Mouse (Mus musculus): ENCODE data around the gene Hspb7. TPM values are rescaled to one million over a fixed set of nuclear protein-coding genes. Genes with fewer than 3 reads are reported as not detected.

The Hspb7 gene
- total and polyA plus RNA-seq, 3 experiments: not detected

- Histone ChIP-seq H3K27me3 (ENCODE audit: control insufficient read depth in 1 of 2, insufficient read depth in 2 of 2, low read length in 2 of 2) (peaks cover 0 to 3% of the 10 kb centered on the region in 2 experiments; a peak in 2 of 4 replicates), H3K4me3 (ENCODE audit: control insufficient read depth in 1 of 2, insufficient read depth in 1 of 2, low read depth in 2 of 2, low read length in 2 of 2) (no peak overlapping the region)
- no peak for TF ChIP-seq KAT2A (conservative IDR thresholded peaks at IDR 0.05; ENCODE audit: low read depth, low read length)
- no peak for TF ChIP-seq CHD2 (IDR thresholded peaks at IDR 0.05; ENCODE audit: low read length)
- no peak for TF ChIP-seq MAFK (IDR thresholded peaks at IDR 0.05; ENCODE audit: borderline replicate concordance, low read depth, low read length)
- TF ChIP-seq GABPA (IDR thresholded peaks at IDR 0.05; ENCODE audit: low read depth, low read length): no peak
- no peak for TF ChIP-seq RCOR1 (IDR thresholded peaks at IDR 0.05; ENCODE audit: low read depth, low read length)
- TF ChIP-seq SIN3A (IDR thresholded peaks at IDR 0.05; ENCODE audit: low read length): no peak
Observed at GRCm38 (mm10) chr4:141400171-141400570, 20.4 kb upstream of the Hspb7 start.

GRCm38 (mm10) chr4:141404518-141405313 is 15.9 kb upstream of the Hspb7 start:
- TF ChIP-seq UBTF (IDR thresholded peaks at IDR 0.05; ENCODE audit: borderline replicate concordance, insufficient read depth, low read depth, low read length) (no peak), CTCF (IDR thresholded peaks at IDR 0.05 in 2 of 3, conservative IDR thresholded peaks at IDR 0.05 in 1 of 3; ENCODE audit: control insufficient read depth in 1 of 3, insufficient read depth in 1 of 3, low read depth in 2 of 3, low read length in 3 of 3, poor library complexity in 1 of 3, severe bottlenecking in 1 of 3) (peak; percentile 80 to 86 (median 83)), SMC3 (IDR thresholded peaks at IDR 0.05; ENCODE audit: low read depth, low read length) (peak; percentile 85), RAD21 (IDR thresholded peaks at IDR 0.05; ENCODE audit: low read depth, low read length) (peak; percentile 84), BHLHE40 (IDR thresholded peaks at IDR 0.05; ENCODE audit: borderline replicate concordance, low read depth, low read length) (no peak), ELF1 (IDR thresholded peaks at IDR 0.05; ENCODE audit: low read depth, low read length) (no peak), MAX (IDR thresholded peaks at IDR 0.05; ENCODE audit: low read length) (peak; percentile 55; the same call in 1 of the 2 replicates), SIN3A (IDR thresholded peaks at IDR 0.05; ENCODE audit: low read length) (no peak), E2F4 (IDR thresholded peaks at IDR 0.05; ENCODE audit: borderline replicate concordance, low read depth, low read length) (no peak), ZC3H11A (IDR thresholded peaks at IDR 0.05; ENCODE audit: low read depth, low read length) (peak; percentile 80), MYC (IDR thresholded peaks at IDR 0.05; ENCODE audit: low read depth, low read length) (0 out of 2 replicates have a peak, but pooled peaks have one; percentile 40), GATA1 (IDR thresholded peaks at IDR 0.05; ENCODE audit: low read depth, low read length) (no peak), CHD2 (IDR thresholded peaks at IDR 0.05; ENCODE audit: low read length) (no peak)
- H3K27me3 ChIP-seq (ENCODE audit: control insufficient read depth in 1 of 2, insufficient read depth in 2 of 2, low read length in 2 of 2): no peaks in the 10 kb centered on the region
- H3K4me1 ChIP-seq (ENCODE audit: control insufficient read depth in 1 of 2, insufficient read depth in 2 of 2, low read length in 2 of 2): no peaks in the 10 kb centered on the region
- H3K9me3 ChIP-seq (replicated peaks; ENCODE audit: insufficient read depth, low read length): no peaks in the 10 kb centered on the region
- peak; percentile 80 for DNase-seq (ENCODE audit: low read depth, low spot score)
- no peak overlapping the region for H3K4me3 ChIP-seq (ENCODE audit: control insufficient read depth in 1 of 2, insufficient read depth in 1 of 2, low read depth in 2 of 2, low read length in 2 of 2)
- no peaks in the 10 kb centered on the region for H3K79me2 ChIP-seq (ENCODE audit: control insufficient read depth, insufficient read depth, low read length, poor library complexity)
- H3K36me3 ChIP-seq (ENCODE audit: control insufficient read depth in 1 of 2, insufficient read depth in 2 of 2, low read length in 2 of 2): no peaks in the 10 kb centered on the region
- H3K27ac ChIP-seq (ENCODE audit: control insufficient read depth, low read depth, low read length): no peak overlapping the region
- H3K9ac ChIP-seq (ENCODE audit: control insufficient read depth, low read depth, low read length, poor library complexity, severe bottlenecking): no peak overlapping the region

More at GRCm38 (mm10) chr4:141400171-141400570, 20.4 kb upstream of the Hspb7 start:
- DNase-seq (ENCODE audit: low read depth, low spot score): no peak
- Histone ChIP-seq H3K9ac (ENCODE audit: control insufficient read depth, low read depth, low read length, poor library complexity, severe bottlenecking) (no peak overlapping the region), H3K79me2 (ENCODE audit: control insufficient read depth, insufficient read depth, low read length, poor library complexity) (no peaks in the 10 kb centered on the region), H3K27ac (ENCODE audit: control insufficient read depth, low read depth, low read length) (no peak overlapping the region), H3K36me3 (ENCODE audit: control insufficient read depth in 1 of 2, insufficient read depth in 2 of 2, low read length in 2 of 2) (no peaks in the 10 kb centered on the region), H3K9me3 (replicated peaks; ENCODE audit: insufficient read depth, low read length) (no peaks in the 10 kb centered on the region), H3K4me1 (ENCODE audit: control insufficient read depth in 1 of 2, insufficient read depth in 2 of 2, low read length in 2 of 2) (no peaks in the 10 kb centered on the region)

Data from MEL (cell line).